Mouse (Mus musculus): ENCODE measurements around the gene Fhad1. TPM values are rescaled to one million over a fixed set of nuclear protein-coding genes. Genes with fewer than 3 reads are reported as not detected.

Gene Fhad1
- polyA plus RNA-seq, 1 experiment, result 0.28 TPM

DNA sequence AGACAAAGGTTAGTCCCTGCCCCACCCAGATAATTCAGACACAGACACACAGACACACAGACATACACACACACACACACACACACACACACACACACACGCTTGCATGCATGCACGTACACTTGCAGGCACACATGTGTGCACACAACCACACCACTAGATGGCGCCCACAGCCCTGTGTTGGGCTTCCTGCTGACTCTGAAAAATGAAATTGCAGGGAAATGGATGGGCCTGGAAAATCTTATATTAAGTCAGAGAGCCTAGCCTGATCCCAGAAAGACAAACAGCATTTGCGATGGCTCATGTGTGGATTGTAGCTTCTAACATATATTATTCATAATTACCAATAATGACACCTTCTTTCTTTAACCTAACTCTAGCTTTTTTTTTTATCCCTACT lies 38.7 kb downstream of the Fhad1 start:
- 41% methylated on average over 4 of the region's 4 CpGs for WGBS

DNA sequence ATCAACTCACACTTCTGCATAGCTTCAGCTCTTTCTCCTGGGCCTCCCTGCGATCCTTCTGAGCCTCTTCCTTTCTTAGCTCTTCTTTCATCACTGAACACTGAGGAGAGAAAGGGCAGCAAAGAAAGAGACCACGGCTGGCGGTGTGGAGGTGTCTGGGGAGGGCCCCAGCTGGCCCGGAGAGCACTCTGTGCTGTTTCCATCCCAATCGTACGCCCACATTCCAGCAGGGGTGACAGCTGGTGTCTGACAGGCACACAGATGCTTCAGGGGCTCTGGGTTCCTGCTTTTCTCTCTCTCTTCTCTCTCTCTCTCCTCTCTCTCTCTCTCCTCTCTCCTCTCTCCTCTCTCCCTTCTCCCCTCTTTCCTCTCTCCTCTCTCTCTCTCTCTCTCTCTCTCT lies 50.3 kb downstream of the Fhad1 start:
- WGBS, result 32% methylated on average over 6 of the region's 6 CpGs
- TF ChIP-seq CTCF (conservative IDR thresholded peaks at IDR 0.05; ENCODE audit: insufficient read depth, insufficient read length, low read depth, low read length) (no peak), POLR2A (IDR thresholded peaks at IDR 0.05; ENCODE audit: low read depth, low read length) (no peak)
- Histone ChIP-seq H3K36me3 (ENCODE audit: control insufficient read depth, insufficient read depth, low read length) (no peaks in the 10 kb centered on the region), H3K27me3 (replicated peaks; ENCODE audit: control insufficient read depth, insufficient read depth, low read length) (no peaks in the 10 kb centered on the region), H3K4me3 (ENCODE audit: insufficient read depth, low read depth, low read length) (no peak overlapping the region), H3K4me1 (ENCODE audit: control insufficient read depth, insufficient read depth, low read length) (no peaks in the 10 kb centered on the region), H3K27ac (ENCODE audit: insufficient read depth, low read depth, low read length) (no peak overlapping the region)
- no peak for DNase-seq

More for the DNA sequence above, 38.7 kb downstream of the Fhad1 start:
- TF ChIP-seq CTCF (conservative IDR thresholded peaks at IDR 0.05; ENCODE audit: insufficient read depth, insufficient read length, low read depth, low read length) (peak; percentile 93), POLR2A (IDR thresholded peaks at IDR 0.05; ENCODE audit: low read depth, low read length) (no peak)
- Histone ChIP-seq H3K36me3 (ENCODE audit: control insufficient read depth, insufficient read depth, low read length) (no peaks in the 10 kb centered on the region), H3K4me3 (ENCODE audit: insufficient read depth, low read depth, low read length) (no peak overlapping the region), H3K27ac (ENCODE audit: insufficient read depth, low read depth, low read length) (no peak overlapping the region), H3K4me1 (ENCODE audit: control insufficient read depth, insufficient read depth, low read length) (no peaks in the 10 kb centered on the region), H3K27me3 (replicated peaks; ENCODE audit: control insufficient read depth, insufficient read depth, low read length) (no peaks in the 10 kb centered on the region)
- peak; percentile 57 for DNase-seq

DNA sequence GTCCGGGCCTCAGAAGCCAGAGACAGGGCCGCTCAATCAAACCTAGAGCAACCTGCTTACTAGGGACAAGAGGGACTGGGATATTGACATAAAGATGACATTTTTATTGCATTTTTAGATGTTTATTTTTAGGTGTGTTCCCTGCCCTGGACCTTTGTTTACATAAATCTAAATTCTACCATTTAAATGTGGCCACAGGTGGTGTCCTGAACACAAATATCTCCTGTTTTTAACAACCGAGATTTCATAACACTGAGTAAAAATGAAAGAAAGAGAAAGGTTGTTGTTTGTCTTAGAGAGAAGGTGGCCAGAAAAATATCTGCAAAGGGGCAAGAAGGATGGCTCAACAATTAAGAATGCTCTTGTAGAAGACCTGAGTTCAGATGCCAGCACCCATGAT lies 51.0 kb downstream of the Fhad1 start:
- Histone ChIP-seq H3K4me3 (ENCODE audit: insufficient read depth, low read depth, low read length) (no peak overlapping the region), H3K4me1 (ENCODE audit: control insufficient read depth, insufficient read depth, low read length) (no peaks in the 10 kb centered on the region), H3K36me3 (ENCODE audit: control insufficient read depth, insufficient read depth, low read length) (no peaks in the 10 kb centered on the region), H3K27ac (ENCODE audit: insufficient read depth, low read depth, low read length) (no peak overlapping the region), H3K27me3 (replicated peaks; ENCODE audit: control insufficient read depth, insufficient read depth, low read length) (no peaks in the 10 kb centered on the region)
- TF ChIP-seq CTCF (conservative IDR thresholded peaks at IDR 0.05; ENCODE audit: insufficient read depth, insufficient read length, low read depth, low read length), result no peak
- TF ChIP-seq POLR2A (IDR thresholded peaks at IDR 0.05; ENCODE audit: low read depth, low read length), result no peak
- 81% methylated on average over 3 of the region's 3 CpGs for WGBS
- no peak for DNase-seq

DNA sequence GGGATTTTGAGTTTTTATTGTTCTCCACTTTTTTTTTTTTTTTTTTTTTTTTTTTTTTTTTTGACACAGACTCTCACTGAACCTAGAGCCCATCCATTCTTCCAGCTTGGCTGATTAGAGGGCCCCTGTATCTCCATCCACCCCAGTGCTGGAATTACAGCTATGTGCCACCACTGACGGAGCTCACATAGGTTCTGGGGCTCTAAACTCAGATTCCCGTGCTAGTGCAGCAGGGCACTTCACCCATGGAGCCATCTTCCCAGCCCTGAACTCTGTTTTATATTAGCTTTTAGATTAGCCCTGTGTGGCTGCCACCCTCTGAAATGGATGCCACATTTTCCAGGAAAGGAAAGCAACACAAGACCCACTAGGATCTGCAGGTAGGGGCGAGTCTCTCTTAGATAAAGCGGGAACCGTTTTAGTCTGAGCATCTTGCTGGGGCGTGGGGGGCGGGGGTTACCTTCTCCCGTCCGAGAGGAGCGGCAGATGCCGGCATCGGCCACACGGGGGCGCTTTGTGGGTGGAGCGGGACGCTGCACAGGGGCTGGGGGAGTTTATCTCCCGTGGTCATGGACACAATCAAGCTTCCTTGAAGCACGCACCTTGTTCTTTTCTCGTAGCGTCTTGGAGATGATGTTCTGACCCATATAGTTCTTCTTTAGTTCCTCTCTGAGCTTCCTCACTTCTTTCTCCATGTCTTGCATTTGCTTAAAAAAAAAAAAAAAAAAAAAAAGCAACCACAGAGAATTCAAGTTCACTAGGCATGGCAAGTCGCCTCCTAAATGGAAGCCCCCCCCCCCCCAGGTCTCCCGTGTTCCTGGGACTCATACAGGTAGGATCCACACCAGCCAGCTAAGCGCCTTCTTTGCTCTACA lies 51.8 kb downstream of the Fhad1 start:
- no peak overlapping the region for H3K4me3 ChIP-seq (ENCODE audit: insufficient read depth, low read depth, low read length)
- H3K4me1 ChIP-seq (ENCODE audit: control insufficient read depth, insufficient read depth, low read length), result no peaks in the 10 kb centered on the region
- H3K36me3 ChIP-seq (ENCODE audit: control insufficient read depth, insufficient read depth, low read length), result no peaks in the 10 kb centered on the region
- DNase-seq, result peak; percentile 19
- WGBS, result 13% methylated on average over 23 of the region's 23 CpGs
- no peaks in the 10 kb centered on the region for H3K27me3 ChIP-seq (replicated peaks; ENCODE audit: control insufficient read depth, insufficient read depth, low read length)
- no peak overlapping the region for H3K27ac ChIP-seq (ENCODE audit: insufficient read depth, low read depth, low read length)
- TF ChIP-seq CTCF (conservative IDR thresholded peaks at IDR 0.05; ENCODE audit: insufficient read depth, insufficient read length, low read depth, low read length) (peak; percentile 54), POLR2A (IDR thresholded peaks at IDR 0.05; ENCODE audit: low read depth, low read length) (no peak)

DNA sequence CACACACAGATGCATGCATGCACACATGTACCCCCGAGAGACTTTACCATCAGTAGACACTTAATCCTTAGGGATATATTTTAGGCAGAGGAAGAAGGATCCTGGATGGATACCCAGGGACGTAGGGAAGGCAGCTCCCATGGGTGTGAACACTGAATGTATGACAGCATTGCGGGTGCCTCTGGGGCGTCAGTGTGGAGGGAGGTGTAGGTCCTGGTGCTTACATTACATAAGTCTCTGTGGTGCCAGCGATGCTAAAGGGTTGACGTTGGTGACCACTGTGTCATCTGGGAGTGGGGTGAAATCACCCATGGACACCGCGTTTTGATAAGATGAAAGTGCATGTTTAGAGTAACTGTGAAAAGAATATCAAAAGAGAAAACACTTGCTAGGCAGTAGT lies 54.8 kb downstream of the Fhad1 start:
- TF ChIP-seq POLR2A (IDR thresholded peaks at IDR 0.05; ENCODE audit: low read depth, low read length) (no peak), CTCF (conservative IDR thresholded peaks at IDR 0.05; ENCODE audit: insufficient read depth, insufficient read length, low read depth, low read length) (no peak)
- no peaks in the 10 kb centered on the region for H3K36me3 ChIP-seq (ENCODE audit: control insufficient read depth, insufficient read depth, low read length)
- no peaks in the 10 kb centered on the region for H3K27me3 ChIP-seq (replicated peaks; ENCODE audit: control insufficient read depth, insufficient read depth, low read length)
- no peaks in the 10 kb centered on the region for H3K4me1 ChIP-seq (ENCODE audit: control insufficient read depth, insufficient read depth, low read length)
- no peak overlapping the region for H3K4me3 ChIP-seq (ENCODE audit: insufficient read depth, low read depth, low read length)
- no peak overlapping the region for H3K27ac ChIP-seq (ENCODE audit: insufficient read depth, low read depth, low read length)
- no peak for DNase-seq
- WGBS, result 84% methylated on average over 8 of the region's 8 CpGs

DNA sequence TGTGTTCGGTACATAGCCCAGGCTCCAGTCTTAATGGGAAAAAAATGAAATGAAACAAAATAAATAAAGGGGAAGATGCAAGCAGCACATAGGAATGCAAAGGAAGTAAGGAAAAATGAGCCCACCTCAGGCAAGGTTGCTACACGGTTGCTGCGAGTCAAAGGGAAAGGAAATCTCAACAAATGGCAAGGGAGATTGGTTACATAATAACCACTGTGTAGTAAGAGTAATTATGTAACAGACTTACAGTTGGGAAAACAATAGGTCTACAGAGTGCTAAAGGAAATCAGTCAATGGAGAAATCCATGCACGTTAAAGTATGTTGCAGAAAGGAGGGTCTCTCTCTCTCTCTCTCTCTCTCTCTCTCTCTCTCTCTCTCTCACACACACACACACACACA lies 55.3 kb downstream of the Fhad1 start:
- H3K4me3 ChIP-seq (ENCODE audit: insufficient read depth, low read depth, low read length), result no peak overlapping the region
- 56% methylated on average over 4 of the region's 4 CpGs for WGBS
- DNase-seq, result peak; percentile 16
- H3K27me3 ChIP-seq (replicated peaks; ENCODE audit: control insufficient read depth, insufficient read depth, low read length), result no peaks in the 10 kb centered on the region
- TF ChIP-seq POLR2A (IDR thresholded peaks at IDR 0.05; ENCODE audit: low read depth, low read length) (no peak), CTCF (conservative IDR thresholded peaks at IDR 0.05; ENCODE audit: insufficient read depth, insufficient read length, low read depth, low read length) (no peak)
- H3K27ac ChIP-seq (ENCODE audit: insufficient read depth, low read depth, low read length), result no peak overlapping the region
- H3K36me3 ChIP-seq (ENCODE audit: control insufficient read depth, insufficient read depth, low read length), result no peaks in the 10 kb centered on the region
- H3K4me1 ChIP-seq (ENCODE audit: control insufficient read depth, insufficient read depth, low read length), result no peaks in the 10 kb centered on the region

DNA sequence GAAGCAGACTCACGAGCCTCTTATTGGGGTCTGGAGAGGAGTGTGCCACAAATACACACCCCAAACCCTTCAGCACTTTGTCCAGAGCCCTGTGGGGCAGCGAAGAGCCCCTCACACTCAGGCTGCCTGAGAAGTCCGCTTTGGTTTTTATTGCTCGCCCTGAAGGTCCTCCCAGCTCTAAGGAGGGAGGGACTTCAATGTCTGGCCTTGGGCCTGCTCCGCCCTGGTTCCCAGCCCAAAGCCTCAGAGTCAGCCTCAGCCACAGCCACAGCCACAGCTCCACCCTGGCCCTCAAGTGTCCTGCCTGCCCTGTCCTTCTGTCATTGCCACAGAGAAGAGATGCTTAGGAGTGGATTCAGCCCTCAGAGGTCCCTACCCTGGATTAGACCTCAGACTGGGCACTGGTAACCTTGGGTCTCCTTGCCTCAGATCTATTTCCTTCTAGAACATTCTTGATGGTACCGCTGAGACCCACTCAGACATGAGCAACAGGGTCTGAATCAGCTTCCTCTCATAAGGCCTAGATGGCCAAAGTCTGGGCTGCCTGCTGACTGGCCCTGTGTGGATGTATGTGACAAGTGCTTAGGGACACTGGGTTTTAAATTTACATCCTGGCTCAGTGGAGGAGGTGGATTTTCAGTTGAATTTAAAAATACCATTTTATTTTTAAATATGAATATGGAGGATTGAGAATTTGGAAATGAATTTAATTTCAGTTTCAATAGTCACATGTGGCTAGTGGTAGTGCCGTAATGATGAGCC lies 56.1 kb downstream of the Fhad1 start:
- Histone ChIP-seq H3K36me3 (ENCODE audit: control insufficient read depth, insufficient read depth, low read length) (no peaks in the 10 kb centered on the region), H3K4me3 (ENCODE audit: insufficient read depth, low read depth, low read length) (no peak overlapping the region), H3K27ac (ENCODE audit: insufficient read depth, low read depth, low read length) (no peak overlapping the region), H3K4me1 (ENCODE audit: control insufficient read depth, insufficient read depth, low read length) (no peaks in the 10 kb centered on the region), H3K27me3 (replicated peaks; ENCODE audit: control insufficient read depth, insufficient read depth, low read length) (no peaks in the 10 kb centered on the region)
- 50% methylated on average over 7 of the region's 7 CpGs for WGBS
- TF ChIP-seq POLR2A (IDR thresholded peaks at IDR 0.05; ENCODE audit: low read depth, low read length) (no peak), CTCF (conservative IDR thresholded peaks at IDR 0.05; ENCODE audit: insufficient read depth, insufficient read length, low read depth, low read length) (no peak)
- DNase-seq, result no peak

Data from kidney, adult 2 months (tissue).